Mouse (Mus musculus) heart, embryonic 15.5 days (tissue): ENCODE results near the gene Fmo9. TPM values are rescaled to one million over a fixed set of nuclear protein-coding genes. Genes with fewer than 3 reads are reported as not detected.

Experiments
- ATAC-seq: fragments of 200-750 bp; cut with Nextera tagmentation; replicated peaks from 2 replicates; pipeline ENCODE4 v1.8.0; 2017; ENCODE audit warnings: low read depth, moderate TSS enrichment; ENCODE audit not compliant: insufficient number of reproducible peaks, insufficient read depth, low FRiP score
- H3K27ac ChIP-seq: fragments of 300-500 bp; sonication (generic); 2 replicates; pipeline ENCODE4 v1.5.1; 2015; ENCODE audit warnings: mild to moderate bottlenecking, inconsistent platforms
- H3K27me3 ChIP-seq: fragments of 300-500 bp; sonication (generic); 2 replicates; pipeline ENCODE4 v1.6.1; 2015; ENCODE audit warnings: inconsistent platforms
- H3K36me3 ChIP-seq: fragments of 300-500 bp; sonication (generic); 2 replicates; pipeline ENCODE4 v1.6.1; 2015; ENCODE audit warnings: mild to moderate bottlenecking, inconsistent platforms
- H3K4me1 ChIP-seq: fragments of 300-500 bp; sonication (generic); replicated peaks from 2 replicates; pipeline ENCODE4 v1.6.1; 2015; ENCODE audit warnings: inconsistent platforms
- H3K4me2 ChIP-seq: fragments of 300-500 bp; sonication (generic); 2 replicates; pipeline ENCODE4 v1.6.1; 2015; ENCODE audit warnings: inconsistent platforms, mild to moderate bottlenecking, moderate library complexity
- H3K4me3 ChIP-seq: fragments of 300-500 bp; sonication (generic); 2 replicates; pipeline ENCODE4 v1.5.1; 2015; ENCODE audit warnings: mild to moderate bottlenecking, inconsistent platforms
- H3K9ac ChIP-seq: fragments of 300-500 bp; sonication (generic); 2 replicates; pipeline ENCODE4 v1.6.1; 2015; ENCODE audit warnings: mild to moderate bottlenecking, inconsistent platforms
- H3K9me3 ChIP-seq: fragments of 300-500 bp; sonication (generic); replicated peaks from 2 replicates; pipeline ENCODE4 v1.6.1; 2016; ENCODE audit warnings: inconsistent platforms
- WGBS: fragments of 180-500 bp; shearing (Covaris S2); methylation state at CpG from one replicate; pipeline ENCODE4 v1.1.7; 2015; ENCODE audit warnings: mixed read lengths; 5-methylcytosine and 5-hydroxymethylcytosine counted together
- microRNA-seq: library from miRNA; unstranded; fragments of <30 nt; microRNA quantifications from one replicate; pipeline ENCODE4, GENCODE M21; 2016
- polyA plus RNA-seq: library from polyadenylated mRNA; unstranded; fragments of >200 nt; fragmentation: Nextera tagmentation; extraction: Ambion mirVana; gene quantifications from 2 replicates; pipeline ENCODE4 v1.2.1, GENCODE M21; 2015

The Fmo9 gene
- not detected in 2 replicates for polyA plus RNA-seq

DNA sequence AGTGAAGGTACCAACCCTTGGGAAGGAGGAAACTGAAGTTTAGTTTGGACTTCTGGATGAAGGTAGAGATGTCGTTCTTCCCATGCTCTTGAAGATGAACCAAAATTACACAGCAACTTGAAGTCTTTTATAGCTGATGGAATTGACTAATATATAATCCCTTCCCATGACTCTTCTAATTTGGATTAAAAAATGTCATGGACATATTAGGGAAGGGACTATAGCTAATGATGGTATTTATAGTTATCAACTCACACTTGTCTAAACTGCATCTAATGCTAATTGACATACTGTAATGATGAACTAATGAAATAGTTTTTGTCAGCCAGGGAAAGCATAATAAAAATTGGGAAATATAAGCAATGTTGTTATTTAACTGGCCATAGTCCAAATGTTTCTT is at the start of gene Fmo9:
Gene Fmo9, minus strand, starts transcription at position 101 of the 400 bp plus-strand sequence.
- Histone ChIP-seq H3K4me1 (no peaks in the 10 kb centered on the region), H3K9ac (no peak within 1 kb of the TSS), H3K4me2 (no peak within 1 kb of the TSS), H3K9me3 (no peaks in the 10 kb centered on the region), H3K27me3 (no peaks in the 10 kb centered on the region), H3K4me3 (no peak within 1 kb of the TSS), H3K27ac (no peak within 1 kb of the TSS), H3K36me3 (no peaks in the 10 kb centered on the region)
- ATAC-seq = no peak
- WGBS = 80% methylated on average over 1 of the region's 1 CpGs

DNA sequence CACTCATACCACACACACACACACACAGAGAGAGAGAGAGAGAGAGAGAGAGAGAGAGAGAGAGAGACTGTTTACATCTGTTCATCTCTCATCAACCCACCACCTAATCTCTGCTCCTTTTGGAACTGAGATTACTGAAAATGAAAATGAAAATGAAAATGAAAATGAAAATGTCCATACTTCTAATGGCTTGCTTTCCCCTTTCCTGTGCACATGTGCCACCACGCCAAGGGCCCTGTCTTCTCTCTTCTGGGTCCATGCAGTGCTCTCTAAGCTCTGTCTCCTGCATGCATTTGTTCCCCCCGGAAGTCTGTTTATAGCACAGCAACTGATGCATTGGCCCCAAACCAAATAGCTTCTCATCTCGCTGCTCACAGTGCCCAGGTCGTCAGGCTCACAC is 49.2 kb upstream of the Fmo9 start:
- 68% methylated on average over 4 of the region's 4 CpGs for WGBS

DNA sequence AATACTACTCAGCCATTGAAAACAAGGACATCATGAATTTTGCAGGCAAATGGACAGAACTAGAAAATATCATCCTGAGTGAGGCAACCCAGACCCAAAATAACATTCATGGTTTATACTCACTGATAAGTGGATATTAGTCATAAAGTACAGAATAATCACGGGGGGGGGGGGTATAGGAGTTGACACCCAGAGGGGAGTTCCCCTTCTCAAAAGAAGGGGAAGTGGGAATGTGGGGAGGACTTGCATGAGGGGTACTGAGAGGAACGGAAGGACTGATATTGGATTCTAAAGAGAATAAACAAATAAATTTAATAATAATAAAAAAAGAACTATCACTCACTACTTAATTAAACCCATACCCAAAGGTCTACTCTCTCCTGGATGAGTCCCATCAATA is 48.6 kb upstream of the Fmo9 start:
- 68% methylated on average over 2 of the region's 2 CpGs for WGBS
- Histone ChIP-seq H3K4me3 (no peak overlapping the region), H3K9ac (no peak overlapping the region), H3K9me3 (no peaks in the 10 kb centered on the region), H3K4me2 (no peak overlapping the region), H3K27me3 (no peaks in the 10 kb centered on the region), H3K36me3 (no peaks in the 10 kb centered on the region), H3K4me1 (no peaks in the 10 kb centered on the region), H3K27ac (no peak overlapping the region)
- ATAC-seq = no peak

More for the DNA sequence above, 49.2 kb upstream of the Fmo9 start:
- no peaks in the 10 kb centered on the region for H3K27me3 ChIP-seq
- H3K9ac ChIP-seq = no peak overlapping the region
- no peaks in the 10 kb centered on the region for H3K36me3 ChIP-seq
- no peaks in the 10 kb centered on the region for H3K9me3 ChIP-seq
- H3K4me2 ChIP-seq = no peak overlapping the region
- H3K4me3 ChIP-seq = no peak overlapping the region
- no peak overlapping the region for H3K27ac ChIP-seq
- no peaks in the 10 kb centered on the region for H3K4me1 ChIP-seq
- no peak for ATAC-seq

DNA sequence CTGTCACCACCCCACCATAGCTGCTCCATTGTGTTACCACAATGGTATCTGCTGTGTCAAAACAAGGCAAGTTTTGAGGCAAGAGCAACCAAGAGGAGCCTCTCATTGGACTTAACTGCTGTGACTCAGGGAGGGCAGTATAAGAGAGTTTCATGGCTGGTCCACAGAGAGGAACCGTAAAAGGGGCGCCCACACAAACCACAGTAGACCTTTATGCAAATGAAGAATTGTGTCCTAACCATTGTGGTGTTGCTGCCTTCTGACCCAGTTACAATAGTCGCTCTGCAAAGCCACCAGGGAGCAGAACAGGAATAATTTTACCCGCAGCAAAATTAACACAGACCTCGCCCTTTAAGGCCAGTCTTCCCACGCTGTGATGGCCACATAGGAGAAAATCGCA is 29.2 kb upstream of the Fmo9 start:
- 79% methylated on average over 7 of the region's 7 CpGs for WGBS
- Histone ChIP-seq H3K27me3 (no peaks in the 10 kb centered on the region), H3K36me3 (no peaks in the 10 kb centered on the region), H3K4me1 (no peaks in the 10 kb centered on the region), H3K4me3 (no peak overlapping the region), H3K9me3 (no peaks in the 10 kb centered on the region), H3K4me2 (no peak overlapping the region), H3K9ac (no peak overlapping the region), H3K27ac (no peak overlapping the region)
- ATAC-seq = no peak

DNA sequence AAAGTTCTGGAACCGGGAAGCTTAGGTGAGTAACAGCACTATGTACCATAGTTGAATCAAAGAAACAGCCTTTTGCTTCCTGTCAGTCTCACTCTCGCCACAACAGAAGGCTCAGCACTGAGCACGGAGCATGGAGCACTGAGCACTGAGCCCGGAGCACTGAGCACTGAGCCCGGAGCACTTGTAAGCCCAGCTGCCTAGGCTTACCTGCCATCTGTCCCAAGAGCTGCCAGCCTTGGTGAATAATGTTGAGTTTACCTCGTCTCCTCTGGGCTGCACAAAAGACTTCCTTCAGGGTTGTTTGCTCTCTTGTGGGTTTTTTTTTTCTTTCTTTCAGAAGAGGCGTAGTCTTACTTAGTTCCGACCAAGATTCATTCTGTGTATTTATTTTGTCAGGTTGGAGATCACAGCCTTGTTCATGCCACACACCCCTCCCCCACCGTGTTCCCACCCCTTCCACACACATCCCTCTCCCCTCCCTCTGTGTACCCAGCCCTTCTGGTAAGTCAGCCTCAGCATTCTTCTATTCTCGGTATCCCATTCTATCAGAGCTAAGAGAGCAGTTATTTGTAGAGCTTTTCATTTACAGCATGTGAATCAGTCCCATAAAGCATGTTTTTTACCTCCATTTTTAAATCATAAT is 20.7 kb upstream of the Fmo9 start:
- no peak for ATAC-seq
- no peaks in the 10 kb centered on the region for H3K27me3 ChIP-seq
- no peak overlapping the region for H3K27ac ChIP-seq
- no peaks in the 10 kb centered on the region for H3K4me1 ChIP-seq
- no peaks in the 10 kb centered on the region for H3K36me3 ChIP-seq
- WGBS = 69% methylated on average over 10 of the region's 10 CpGs
- H3K4me2 ChIP-seq = no peak overlapping the region
- H3K4me3 ChIP-seq = no peak overlapping the region
- no peak overlapping the region for H3K9ac ChIP-seq
- no peaks in the 10 kb centered on the region for H3K9me3 ChIP-seq

DNA sequence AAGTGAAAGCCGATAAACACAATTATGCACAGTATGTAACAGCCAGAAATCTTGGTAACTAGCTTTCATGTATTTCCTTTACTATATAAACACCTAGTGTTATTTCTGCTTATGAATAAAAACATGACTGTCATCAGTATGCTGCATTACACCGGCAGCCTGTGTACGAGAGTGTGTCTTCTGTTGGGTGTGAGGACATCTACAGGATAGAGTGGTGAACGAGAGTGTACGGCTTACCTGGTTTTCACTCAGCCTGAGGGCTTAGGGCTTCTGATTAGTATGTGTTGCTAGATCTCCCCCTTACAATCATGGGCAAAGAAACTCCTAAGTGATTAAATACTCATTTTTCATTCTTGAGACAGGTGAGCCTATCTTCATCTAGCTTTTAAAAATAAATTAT is 12.4 kb downstream of the Fmo9 start:
- Histone ChIP-seq H3K27ac (no peak overlapping the region), H3K27me3 (no peaks in the 10 kb centered on the region), H3K4me3 (no peak overlapping the region), H3K4me1 (no peaks in the 10 kb centered on the region), H3K9ac (no peak overlapping the region), H3K9me3 (no peaks in the 10 kb centered on the region), H3K36me3 (no peaks in the 10 kb centered on the region), H3K4me2 (no peak overlapping the region)
- no peak for ATAC-seq
- 83% methylated on average over 5 of the region's 5 CpGs for WGBS

DNA sequence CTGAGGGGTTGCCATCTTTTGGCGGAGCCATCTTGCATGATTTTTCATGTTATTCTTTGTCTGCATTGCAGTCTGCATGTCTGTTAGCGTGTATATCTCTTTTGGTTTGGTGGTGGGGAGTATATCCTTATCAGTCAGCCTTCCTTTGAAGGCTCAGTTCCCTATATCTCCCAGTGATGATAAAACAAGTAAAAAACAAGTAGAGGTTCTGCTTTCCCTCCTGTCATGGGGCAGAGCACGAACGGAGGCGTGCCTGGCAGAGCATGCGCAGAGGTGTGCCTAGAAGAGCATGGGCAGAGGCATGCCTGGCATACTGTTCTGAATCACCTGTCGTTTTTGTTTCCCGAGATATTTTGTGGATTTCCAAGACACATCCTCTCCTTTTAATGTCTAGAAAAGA is 20.8 kb downstream of the Fmo9 start:
- no peak for ATAC-seq
- H3K4me1 ChIP-seq = no peaks in the 10 kb centered on the region
- H3K27me3 ChIP-seq = no peaks in the 10 kb centered on the region
- H3K9me3 ChIP-seq = no peaks in the 10 kb centered on the region
- H3K4me3 ChIP-seq = no peak overlapping the region
- no peaks in the 10 kb centered on the region for H3K36me3 ChIP-seq
- WGBS = 75% methylated on average over 8 of the region's 8 CpGs
- no peak overlapping the region for H3K4me2 ChIP-seq
- H3K9ac ChIP-seq = no peak overlapping the region
- H3K27ac ChIP-seq = no peak overlapping the region

DNA sequence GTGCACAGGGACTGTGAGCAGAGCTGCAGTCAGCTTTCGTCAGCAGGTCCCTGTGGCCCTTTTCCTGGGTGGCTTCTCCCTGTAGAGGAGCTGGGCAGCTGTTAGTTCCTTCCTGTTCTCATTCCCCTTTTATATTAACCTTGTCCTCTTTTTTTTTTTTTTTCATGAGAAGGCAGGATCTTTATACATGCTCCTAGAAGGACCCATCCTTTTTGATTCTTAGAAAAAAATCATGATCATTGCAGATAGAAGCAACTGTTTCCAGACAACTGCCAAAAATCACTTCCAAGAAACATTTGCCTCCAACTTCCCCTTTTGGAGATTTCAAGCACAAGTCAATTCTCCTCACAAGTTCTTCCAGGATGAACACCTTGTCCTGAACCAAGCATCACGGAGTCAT is 34.1 kb downstream of the Fmo9 start, which contains the start of gene Gm4847:
Gene Gm4847, minus strand, starts transcription at position 101 of the 400 bp plus-strand sequence.
- H3K4me2 ChIP-seq = no peak within 1 kb of the TSS
- no peaks in the 10 kb centered on the region for H3K27me3 ChIP-seq
- H3K4me1 ChIP-seq = no peaks in the 10 kb centered on the region
- no peak within 1 kb of the TSS for H3K4me3 ChIP-seq
- no peak within 1 kb of the TSS for H3K9ac ChIP-seq
- H3K9me3 ChIP-seq = no peaks in the 10 kb centered on the region
- H3K36me3 ChIP-seq = no peaks in the 10 kb centered on the region
- no peak for ATAC-seq
- H3K27ac ChIP-seq = no peak within 1 kb of the TSS
- WGBS = 66% methylated on average over 2 of the region's 2 CpGs

Small RNA genes lying within 50 kb of the gene (microRNA-seq; reads per million reads assigned to microRNA genes)
- not detected for gene Gm22992

Other genes starting within 250 kb of the Fmo9 start
- gene Gm4846, start 184.3 kb downstream of the Fmo9 start, polyA plus RNA-seq = not detected in 2 replicates
- not detected in 2 replicates for gene Gm4847, start 34.2 kb downstream of the Fmo9 start, polyA plus RNA-seq